Mouse (Mus musculus) ES-Bruce4 (cell line): Measurements from ENCODE around the gene Hist1h2ai. TPM values are rescaled to one million over a fixed set of nuclear protein-coding genes. Genes with fewer than 3 reads are reported as not detected.
A peak's percentile ranks its signal among the peaks of the same experiment; 100 is the strongest.
"Not testable (repeated sequence)": the region's sequence is repeated elsewhere in the genome, so short reads cannot be mapped to it uniquely, and the experiment has no call there.

Source experiments
- H3K27ac ChIP-seq: 2 replicates; pipeline ENCODE4 v1.5.1; 2012; ENCODE audit warnings: low read length, inconsistent platforms; ENCODE audit not compliant: insufficient read depth
- H3K27me3 ChIP-seq: 2 replicates; pipeline ENCODE4 v1.6.1; 2012; ENCODE audit warnings: mild to moderate bottlenecking, low read length, inconsistent platforms; ENCODE audit not compliant: control insufficient read depth, poor library complexity, insufficient read depth, severe bottlenecking
- H3K36me3 ChIP-seq: 2 replicates; pipeline ENCODE4 v1.6.1; 2012; ENCODE audit warnings: inconsistent platforms, mild to moderate bottlenecking, low read length, moderate library complexity; ENCODE audit not compliant: control insufficient read depth, poor library complexity, insufficient read depth, severe bottlenecking
- H3K4me1 ChIP-seq: one replicate; pipeline ENCODE4 v1.8.1; 2011; ENCODE audit warnings: low read length; ENCODE audit not compliant: control insufficient read depth, insufficient read depth
- H3K4me3 ChIP-seq: 2 replicates; pipeline ENCODE4 v1.5.1; 2011; ENCODE audit warnings: low read depth, mild to moderate bottlenecking, low read length
- H3K9ac ChIP-seq: 2 replicates; pipeline ENCODE4 v1.6.1; 2012; ENCODE audit warnings: low read depth, mild to moderate bottlenecking, inconsistent platforms; ENCODE audit not compliant: poor library complexity, severe bottlenecking
- H3K9me3 ChIP-seq: replicated peaks from 2 replicates; pipeline ENCODE4 v1.6.1; 2012; ENCODE audit warnings: mild to moderate bottlenecking, low read length, inconsistent platforms; ENCODE audit not compliant: control insufficient read depth, poor library complexity, insufficient read depth, severe bottlenecking
- CTCF ChIP-seq: IDR thresholded peaks from one replicate; pipeline ENCODE4 v1.8.1; 2011; ENCODE audit warnings: low read depth, low read length
- EP300 ChIP-seq: IDR thresholded peaks from 2 replicates; pipeline ENCODE4 v1.6.1; 2011; ENCODE audit warnings: low read depth, low read length; ENCODE audit not compliant: insufficient read depth
- POLR2A ChIP-seq: IDR thresholded peaks from one replicate; pipeline ENCODE4 v1.8.1; 2011; ENCODE audit warnings: low read length; ENCODE audit not compliant: insufficient read depth
- polyA plus RNA-seq: library from polyadenylated mRNA; stranded (reverse); fragments of >200 nt; gene quantifications from 2 replicates; pipeline ENCODE4 v1.2.4, GENCODE M21; 2011; ENCODE audit warnings: low read depth; ENCODE audit not compliant: missing spikeins, insufficient read depth, insufficient read length

Gene Hist1h2ai
- polyA plus RNA-seq, 1 experiment = not detected

GRCm38 (mm10) chr13:21734906-21735767 is 18.9 kb downstream of the Hist1h2ai start, which contains the start of gene Hist1h4j:
Gene Hist1h4j (plus strand): TSS chr13:21735064.
- H3K27me3 ChIP-seq, H3K36me3 ChIP-seq, H3K4me1 ChIP-seq, H3K9me3 ChIP-seq: not testable (repeated sequence)
- Histone ChIP-seq H3K4me3 (peak within 1 kb of the TSS; percentile 59), H3K27ac (peak within 1 kb of the TSS; percentile 87), H3K9ac (peak within 1 kb of the TSS; percentile 64)
- peak; percentile 82; the same call in 1 of the 2 replicates for TF ChIP-seq EP300
- TF ChIP-seq POLR2A = peak; percentile 91

- no peak overlapping the region for H3K27ac ChIP-seq
- H3K9ac ChIP-seq = no peak overlapping the region
- H3K4me1 ChIP-seq = no peaks in the 10 kb centered on the region
- no peaks in the 10 kb centered on the region for H3K9me3 ChIP-seq
- peaks cover 5% of the 10 kb centered on the region for H3K36me3 ChIP-seq
- no peaks in the 10 kb centered on the region for H3K27me3 ChIP-seq
- H3K4me3 ChIP-seq = no peak overlapping the region
- TF ChIP-seq CTCF (no peak), POLR2A (no peak), EP300 (no peak)
These were observed 28.8 kb downstream of the Hist1h2ai start for GRCm38 (mm10) chr13:21745006-21745405.

- Histone ChIP-seq H3K4me1 (no peaks in the 10 kb centered on the region), H3K27me3 (no peaks in the 10 kb centered on the region), H3K9ac (peak overlapping the region; percentile 96), H3K4me3 (peak overlapping the region; percentile 83), H3K27ac (peak overlapping the region; percentile 92), H3K36me3 (peaks cover 5% of the 10 kb centered on the region), H3K9me3 (no peaks in the 10 kb centered on the region)
- no peak for TF ChIP-seq EP300
- no peak for TF ChIP-seq POLR2A
- no peak for TF ChIP-seq CTCF
These were observed 33.4 kb downstream of the Hist1h2ai start for GRCm38 (mm10) chr13:21749387-21750158.

- not testable (repeated sequence) for H3K9me3 ChIP-seq, H3K36me3 ChIP-seq, H3K4me1 ChIP-seq, H3K27me3 ChIP-seq
- Histone ChIP-seq H3K9ac (peak within 1 kb of the TSS; percentile 96), H3K4me3 (peak within 1 kb of the TSS; percentile 83), H3K27ac (peak within 1 kb of the TSS; percentile 92)
- peak; percentile 89 for TF ChIP-seq POLR2A
- peak; percentile 71 for TF ChIP-seq EP300
These were observed 34.2 kb downstream of the Hist1h2ai start, which contains the start of gene Hist1h4k for GRCm38 (mm10) chr13:21750159-21751017. Gene Hist1h4k (minus strand): TSS chr13:21750505.

DNA sequence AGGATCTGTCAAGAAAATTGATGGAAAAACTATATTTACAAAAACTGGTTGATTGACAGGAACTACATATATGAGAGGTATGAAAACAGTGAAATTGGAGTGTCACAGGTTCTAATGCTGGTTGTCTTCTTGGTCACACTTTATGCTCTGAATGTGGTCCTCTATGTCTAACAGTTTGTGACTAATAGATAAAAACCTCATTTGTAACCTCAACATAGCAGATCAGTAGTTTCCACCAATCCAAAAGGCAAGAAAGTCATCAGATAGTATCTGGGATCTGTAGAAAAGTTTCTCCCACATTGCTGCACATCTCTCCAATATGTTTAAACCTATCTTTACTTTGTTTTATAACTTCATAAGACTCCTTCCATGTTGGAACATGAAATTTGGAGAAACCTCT is 35.2 kb downstream of the Hist1h2ai start:
- no peaks in the 10 kb centered on the region for H3K4me1 ChIP-seq
- H3K27me3 ChIP-seq = no peaks in the 10 kb centered on the region
- H3K9ac ChIP-seq = no peak overlapping the region
- TF ChIP-seq EP300 (no peak), POLR2A (no peak), CTCF (no peak)
- H3K9me3 ChIP-seq = no peaks in the 10 kb centered on the region
- H3K4me3 ChIP-seq = no peak overlapping the region
- H3K36me3 ChIP-seq = peaks cover 5% of the 10 kb centered on the region
- H3K27ac ChIP-seq = no peak overlapping the region
